Comparison of ENCODE assay signal across 23 mouse cellular contexts in genomic region chr4:138880811-138881584, GRCm38 (mm10). TPM values are rescaled to one million over a fixed set of nuclear protein-coding genes. Genes with fewer than 3 reads are reported as not detected.
DNase-seq lines count a peak whose midpoint lies in the region; TF ChIP-seq lines count a peak whose summit lies in the region.
"Had no signal": no experiment of that assay in that cellular context is flagged by ENCODE, and none has a peak within 500 bp of the region (broad histone marks: within the 10 kb centered on the region; RNA-seq: fewer than 3 reads in every experiment).

No protein-coding gene starts in this region.

- peak; percentile 39 for DNase-seq in gastrocnemius, postnatal 25 days
- DNase-seq in gastrocnemius, adult 8-10 months (ENCODE audit: low spot score in 2 of 2), result no peak
- DNase-seq in heart, postnatal 36 days, result peak; percentile 35 to 49
- DNase-seq in heart, postnatal 10 days, result no peak
- peak; percentile 49 for DNase-seq in MN1 (ENCODE audit: low spot score)
- no peak for DNase-seq in left cerebral cortex, adult 9 months (ENCODE audit: low spot score in 2 of 2)
- DNase-seq: cerebellum, adult 2 months; cerebellum, postnatal 36 days; embryo, embryonic 11 days; kidney, adult 2 months; layer of hippocampus, adult 9-11 months; left cerebral cortex, postnatal 4 days; lung, postnatal 4 days; midbrain, embryonic 14.5 days; right cerebral cortex, postnatal 14 days; spleen, adult 18-20 months had no signal

- H3K36me3 ChIP-seq in E14TG2a.4 (ENCODE audit: insufficient read depth, low read length), result no peaks in the 10 kb centered on the region
- H3K36me3 ChIP-seq: embryonic facial prominence, embryonic 15.5 days; hindbrain, embryonic 12.5 days; limb, embryonic 15.5 days had no signal

- H3K4me3 ChIP-seq in E14TG2a.4 (replicated peaks; ENCODE audit: low read length), result peak overlapping the region; percentile 49; the same call in 1 of the 2 replicates
- H3K4me3 ChIP-seq: embryonic facial prominence, embryonic 15.5 days; hindbrain, embryonic 12.5 days; left cerebral cortex, adult 2 months had no signal

- peaks cover 48% of the 10 kb centered on the region for H3K4me1 ChIP-seq in E14TG2a.4 (replicated peaks; ENCODE audit: low read depth, low read length)

- TF ChIP-seq CTCF in E14TG2a.4 (conservative IDR thresholded peaks at IDR 0.05; ENCODE audit: low read length), result no peak

- peaks cover 10% of the 10 kb centered on the region for H3K27me3 ChIP-seq in E14TG2a.4 (ENCODE audit: insufficient read depth, low read length)
- H3K27me3 ChIP-seq: embryonic facial prominence, embryonic 15.5 days; limb, embryonic 15.5 days had no signal

- intact Hi-C loops in heart, postnatal 36 days (cut with DNase I), result no loop called here
- intact Hi-C loops in heart, postnatal 10 days (cut with DNase I), result no loop called here

- H3K9me3 ChIP-seq in E14TG2a.4 (ENCODE audit: low read length), result no peaks in the 10 kb centered on the region
- H3K9me3 ChIP-seq: embryonic facial prominence, embryonic 15.5 days; hindbrain, embryonic 12.5 days; limb, embryonic 15.5 days had no signal

RNA-seq across cellular contexts. Expression of gene Pla2g2e, which starts 3.3 kb away (rescaled TPM):
- under 1 TPM in 1 of 2 experiments, not detected in 1; 0.32 TPM for total RNA-seq in gastrocnemius, postnatal 25 days (2021)
- not detected for total RNA-seq in gastrocnemius, adult 8-10 months (2022)
- 1 to 10 TPM in 1 of 2 experiments, under 1 TPM in 1; 0.97 to 1.1 TPM for total RNA-seq in heart, postnatal 36 days (2021)
- 1 to 10 TPM in 1 of 2 experiments, under 1 TPM in 1; 0.84 to 3.1 TPM for total RNA-seq in heart, postnatal 10 days (2021)
- total RNA-seq: gastrocnemius, postnatal 36 days; left cerebral cortex, adult 2 months; left cerebral cortex, postnatal 4 days; megakaryocyte-erythroid progenitor cell, adult 5-6 weeks had no signal

RNA-seq across cellular contexts. Expression of gene Gm13030, which starts 7.2 kb away (rescaled TPM):
- not detected for total RNA-seq in gastrocnemius, postnatal 25 days (2021)
- not detected for total RNA-seq in gastrocnemius, adult 8-10 months (2022)
- total RNA-seq in heart, postnatal 36 days (2021), result not detected
- not detected for total RNA-seq in heart, postnatal 10 days (2021)
- total RNA-seq: gastrocnemius, postnatal 36 days; left cerebral cortex, adult 2 months; left cerebral cortex, postnatal 4 days; megakaryocyte-erythroid progenitor cell, adult 5-6 weeks had no signal

RNA-seq across cellular contexts. Expression of gene Pla2g5, which starts 17.7 kb away (rescaled TPM):
- under 1 TPM; 0.75 to 0.79 TPM for total RNA-seq in gastrocnemius, postnatal 25 days (2021)
- 1 to 10 TPM in 3 of 4 experiments, under 1 TPM in 1; 0.94 to 7.7 (median 3.9) TPM for total RNA-seq in gastrocnemius, adult 8-10 months (2022)
- total RNA-seq in heart, postnatal 36 days (2021), result 10 to 100 TPM; 27.0 to 32.1 TPM
- total RNA-seq in heart, postnatal 10 days (2021), result 10 to 100 TPM; 17.5 to 23.3 TPM
- total RNA-seq: megakaryocyte-erythroid progenitor cell, adult 5-6 weeks had no signal

RNA-seq across cellular contexts. Expression of gene Otud3, which starts 32.7 kb away (rescaled TPM):
- 10 to 100 TPM; 11.4 to 13.8 TPM for total RNA-seq in gastrocnemius, postnatal 25 days (2021)
- 10 to 100 TPM; 16.6 to 22.7 (median 19.5) TPM for total RNA-seq in gastrocnemius, adult 8-10 months (2022)
- 10 to 100 TPM; 10.6 to 11.6 TPM for total RNA-seq in heart, postnatal 36 days (2021)
- 1 to 10 TPM; 8.7 to 9.2 TPM for total RNA-seq in heart, postnatal 10 days (2021)

Comparison
In these comparisons a context has a peak if more than half of its experiments do, and no peak if none do; other contexts are left out.
1. DNase-seq: peak in gastrocnemius, postnatal 25 days (single experiment), heart, postnatal 36 days (2 of 2) and MN1 (single experiment); none in gastrocnemius, adult 8-10 months (0 of 2), heart, postnatal 10 days (0 of 2) and left cerebral cortex, adult 9 months (0 of 2).